Mouse (Mus musculus): ENCODE data around the gene Slc25a25.

DNA sequence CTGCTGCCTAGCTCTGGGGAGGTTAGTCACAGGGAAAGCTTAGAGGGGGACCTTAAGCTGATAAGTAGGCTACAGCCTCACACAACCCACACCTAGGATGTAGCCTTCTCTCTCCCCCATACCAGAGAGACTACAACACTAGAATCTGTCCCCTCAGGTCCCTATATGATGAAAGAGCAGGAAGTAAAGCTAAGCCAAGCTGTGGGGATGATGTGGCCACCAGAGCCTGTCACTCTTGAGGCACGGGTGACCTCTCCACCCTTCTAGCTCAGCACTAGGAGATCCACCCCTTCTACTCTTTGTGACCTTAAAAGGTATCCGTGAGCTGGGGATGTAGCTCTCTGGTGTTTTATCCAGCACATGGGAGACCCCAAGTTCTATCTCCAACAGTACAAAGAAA, 62.1 kb downstream of the Slc25a25 start:
- TF ChIP-seq CTCF (IDR thresholded peaks at IDR 0.05; ENCODE audit: control insufficient read depth, insufficient read depth, insufficient read length) (no peak), MYOD1 (IDR thresholded peaks at IDR 0.05; ENCODE audit: control insufficient read depth, insufficient read length, low read depth) (no peak)
